Mouse (Mus musculus) forebrain, embryonic 11.5 days (tissue): ENCODE measurements around the gene Trim30c. TPM values are rescaled to one million over a fixed set of nuclear protein-coding genes. Genes with fewer than 3 reads are reported as not detected.

Experiments
- ATAC-seq: fragments of 200-750 bp; cut with Nextera tagmentation; replicated peaks from 2 replicates; pipeline ENCODE4 v1.8.0; 2017; ENCODE audit warnings: moderate TSS enrichment; ENCODE audit not compliant: low FRiP score
- DNase-seq: peaks from one replicate; pipeline ENCODE4 v3.0.0-alpha.2; 2017; ENCODE audit warnings: low spot score
- H3K27ac ChIP-seq: fragments of 300-500 bp; sonication (generic); 2 replicates; pipeline ENCODE4 v1.5.1; 2014; ENCODE audit warnings: low read depth, low read length
- H3K27me3 ChIP-seq: fragments of 300-500 bp; sonication (generic); 2 replicates; pipeline ENCODE4 v1.6.1; 2014; ENCODE audit warnings: mild to moderate bottlenecking, low read length, mixed read lengths; ENCODE audit not compliant: control insufficient read depth, insufficient read depth
- H3K36me3 ChIP-seq: fragments of 300-500 bp; sonication (generic); 2 replicates; pipeline ENCODE4 v1.6.1; 2014; ENCODE audit warnings: mild to moderate bottlenecking, low read length, moderate library complexity, mixed read lengths; ENCODE audit not compliant: control insufficient read depth, insufficient read depth
- H3K4me1 ChIP-seq: fragments of 300-500 bp; sonication (generic); replicated peaks from 2 replicates; pipeline ENCODE4 v1.6.1; 2014; ENCODE audit warnings: low read length, mixed read lengths; ENCODE audit not compliant: control insufficient read depth, insufficient read depth
- H3K4me2 ChIP-seq: fragments of 300-500 bp; sonication (generic); 2 replicates; pipeline ENCODE4 v1.6.1; 2014; ENCODE audit warnings: low read depth, mild to moderate bottlenecking, low read length, moderate library complexity, mixed read lengths; ENCODE audit not compliant: severe bottlenecking
- H3K4me3 ChIP-seq: fragments of 300-500 bp; sonication (generic); 2 replicates; pipeline ENCODE4 v1.5.1; 2014; ENCODE audit warnings: low read depth, low read length
- H3K9ac ChIP-seq: fragments of 300-500 bp; sonication (generic); 2 replicates; pipeline ENCODE4 v1.6.1; 2014; ENCODE audit warnings: low read length
- H3K9me3 ChIP-seq: fragments of 300-500 bp; sonication (generic); 2 replicates; pipeline ENCODE4 v1.6.1; 2016; ENCODE audit warnings: low read length, mixed read lengths; ENCODE audit not compliant: control insufficient read depth
- WGBS: fragments of 180-500 bp; shearing (Covaris S2); extraction: QIAGEN DNeasy Blood & Tissue Kit; methylation state at CpG from one replicate; pipeline ENCODE4 v1.1.7; 2014; 5-methylcytosine and 5-hydroxymethylcytosine counted together
- polyA plus RNA-seq: library from polyadenylated mRNA; unstranded; fragments of >200 nt; fragmentation: Nextera tagmentation; extraction: Ambion mirVana; gene quantifications from 2 replicates; pipeline ENCODE4 v1.2.1, GENCODE M21; 2014

Trim30c gene
- 0.16 TPM in 1 of 2 replicates, not detected in the other for polyA plus RNA-seq

GRCm38 (mm10) chr7:104400698-104401097 is at the start of gene Trim30c:
Trim30c (minus strand) TSS chr7:104400837.
- Histone ChIP-seq H3K27ac (no peak within 1 kb of the TSS), H3K4me1 (no peaks in the 10 kb centered on the region), H3K36me3 (no peaks in the 10 kb centered on the region), H3K4me3 (no peak within 1 kb of the TSS), H3K4me2 (no peak within 1 kb of the TSS), H3K27me3 (no peaks in the 10 kb centered on the region), H3K9ac (no peak within 1 kb of the TSS), H3K9me3 (no peaks in the 10 kb centered on the region)
- DNase-seq (no peak), ATAC-seq (no peak)
- 82% methylated on average over 1 of the region's 1 CpGs for WGBS

- Histone ChIP-seq H3K36me3 (no peaks in the 10 kb centered on the region), H3K4me3 (no peak overlapping the region), H3K9me3 (no peaks in the 10 kb centered on the region), H3K27me3 (no peaks in the 10 kb centered on the region), H3K4me2 (no peak overlapping the region), H3K9ac (no peak overlapping the region), H3K4me1 (no peaks in the 10 kb centered on the region), H3K27ac (no peak overlapping the region)
- 72% methylated on average over 2 of the region's 2 CpGs for WGBS
- no peak for DNase-seq
- ATAC-seq, result no peak
Observed at GRCm38 (mm10) chr7:104445961-104446645, 45.5 kb upstream of the Trim30c start.

- no peaks in the 10 kb centered on the region for H3K4me1 ChIP-seq
- no peak overlapping the region for H3K27ac ChIP-seq
- H3K9me3 ChIP-seq, result no peaks in the 10 kb centered on the region
- H3K36me3 ChIP-seq, result no peaks in the 10 kb centered on the region
- H3K9ac ChIP-seq, result no peak overlapping the region
- H3K4me2 ChIP-seq, result no peak overlapping the region
- ATAC-seq, result no peak
- no peaks in the 10 kb centered on the region for H3K27me3 ChIP-seq
- DNase-seq, result no peak
- WGBS, result 94% methylated on average over 3 of the region's 3 CpGs
- H3K4me3 ChIP-seq, result no peak overlapping the region
Observed at GRCm38 (mm10) chr7:104404460-104404950, 3.9 kb upstream of the Trim30c start.

- H3K4me3 ChIP-seq, result no peak overlapping the region
- no peak overlapping the region for H3K27ac ChIP-seq
- H3K4me2 ChIP-seq, result no peak overlapping the region
- no peaks in the 10 kb centered on the region for H3K4me1 ChIP-seq
- H3K27me3 ChIP-seq, result no peaks in the 10 kb centered on the region
- H3K36me3 ChIP-seq, result no peaks in the 10 kb centered on the region
- no peak for DNase-seq
- no peak overlapping the region for H3K9ac ChIP-seq
- H3K9me3 ChIP-seq, result no peaks in the 10 kb centered on the region
- ATAC-seq, result no peak
Observed at GRCm38 (mm10) chr7:104401140-104401539, 503 bp upstream of the Trim30c start.

- no peaks in the 10 kb centered on the region for H3K4me1 ChIP-seq
- ATAC-seq, result no peak
- no peaks in the 10 kb centered on the region for H3K36me3 ChIP-seq
- no peaks in the 10 kb centered on the region for H3K27me3 ChIP-seq
- WGBS, result 60% methylated on average over 1 of the region's 1 CpGs
- H3K9ac ChIP-seq, result no peak overlapping the region
- no peak overlapping the region for H3K4me3 ChIP-seq
- no peak for DNase-seq
- no peak overlapping the region for H3K27ac ChIP-seq
- H3K9me3 ChIP-seq, result no peaks in the 10 kb centered on the region
- H3K4me2 ChIP-seq, result no peak overlapping the region
Observed at GRCm38 (mm10) chr7:104398492-104398891, 2.1 kb downstream of the Trim30c start.

- no peak for ATAC-seq
- no peaks in the 10 kb centered on the region for H3K27me3 ChIP-seq
- no peak within 1 kb of the TSS for H3K9ac ChIP-seq
- no peak within 1 kb of the TSS for H3K4me3 ChIP-seq
- H3K4me2 ChIP-seq, result no peak within 1 kb of the TSS
- no peaks in the 10 kb centered on the region for H3K36me3 ChIP-seq
- no peaks in the 10 kb centered on the region for H3K4me1 ChIP-seq
- H3K9me3 ChIP-seq, result no peaks in the 10 kb centered on the region
- H3K27ac ChIP-seq, result no peak within 1 kb of the TSS
- WGBS, result 67% methylated on average over 1 of the region's 1 CpGs
- DNase-seq, result no peak
Observed at GRCm38 (mm10) chr7:104369736-104370414, 30.8 kb downstream of the Trim30c start, which contains the start of gene Trim30b. Trim30b (minus strand) TSS chr7:104369884.

GRCm38 (mm10) chr7:104366339-104366738 is 34.3 kb downstream of the Trim30c start:
- Histone ChIP-seq H3K4me2 (no peak overlapping the region), H3K36me3 (no peaks in the 10 kb centered on the region), H3K4me3 (no peak overlapping the region), H3K27me3 (no peaks in the 10 kb centered on the region), H3K4me1 (no peaks in the 10 kb centered on the region), H3K9me3 (no peaks in the 10 kb centered on the region), H3K9ac (no peak overlapping the region), H3K27ac (no peak overlapping the region)
- DNase-seq (no peak), ATAC-seq (no peak)

GRCm38 (mm10) chr7:104353600-104353967 is 47.1 kb downstream of the Trim30c start:
- Histone ChIP-seq H3K4me1 (no peaks in the 10 kb centered on the region; the same call in 1 of the 2 replicates), H3K9ac (no peak overlapping the region), H3K9me3 (no peaks in the 10 kb centered on the region), H3K4me2 (no peak overlapping the region), H3K4me3 (no peak overlapping the region), H3K27ac (no peak overlapping the region), H3K36me3 (no peaks in the 10 kb centered on the region), H3K27me3 (no peaks in the 10 kb centered on the region)
- ATAC-seq (no peak), DNase-seq (no peak)
- WGBS, result 75% methylated on average over 2 of the region's 2 CpGs
